Mouse (Mus musculus): Measurements from ENCODE around the gene Pbx3. TPM values are rescaled to one million over a fixed set of nuclear protein-coding genes. Genes with fewer than 3 reads are reported as not detected.

Gene Pbx3
- polyA plus RNA-seq (2017; shearing (Covaris generic)), result 6.2 TPM

DNA sequence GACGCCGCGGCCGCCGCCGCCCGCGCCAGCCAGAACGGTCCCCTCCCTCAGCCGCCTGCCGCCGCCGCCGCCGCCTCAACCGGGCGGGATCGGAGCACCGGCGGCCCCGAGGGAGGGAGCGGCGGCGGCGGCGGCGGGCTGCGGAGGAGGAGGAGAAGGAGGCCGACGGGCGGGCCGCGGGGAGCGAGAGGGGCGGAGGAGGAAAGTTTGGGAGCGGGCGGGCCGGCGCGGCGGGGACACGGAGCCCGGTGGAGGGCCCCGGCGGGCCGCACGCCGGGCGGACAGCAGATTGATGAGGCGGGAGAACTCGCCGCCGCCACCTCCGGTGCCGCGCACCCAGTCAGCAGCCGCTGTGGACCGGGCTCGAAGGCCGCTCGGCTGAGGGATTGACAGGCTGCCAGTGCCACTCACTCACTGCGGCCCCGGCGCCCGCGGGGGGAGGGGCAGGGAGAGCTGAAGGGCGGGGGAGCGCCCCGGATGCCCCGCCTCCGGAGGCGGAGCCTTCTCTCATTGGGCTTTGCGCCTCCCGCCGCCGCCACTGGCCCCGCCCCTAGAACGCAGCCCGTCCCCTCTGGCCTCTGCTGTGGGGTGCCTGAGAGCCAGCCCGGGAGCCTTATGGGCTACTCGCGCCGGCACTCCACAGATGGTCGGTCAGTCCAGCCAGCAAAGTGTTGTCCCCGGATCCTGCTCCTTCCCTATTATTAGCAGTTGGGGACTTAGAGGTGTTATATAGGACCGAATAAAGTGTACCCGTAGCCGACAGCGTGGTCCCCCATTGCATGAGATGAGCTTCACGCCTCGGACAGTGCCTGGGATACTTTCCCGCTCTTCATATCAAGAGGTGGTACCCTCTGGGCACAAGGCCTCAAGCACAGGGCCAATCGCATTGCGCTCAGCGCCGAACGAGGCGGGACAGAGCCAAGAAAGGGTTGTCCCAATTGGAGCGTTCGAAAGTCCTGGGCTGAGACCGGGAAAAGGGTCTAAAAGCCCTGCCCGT lies at the start of gene Pbx3:
Pbx3 (minus strand) TSS at position 838 of the 997 bp plus-strand sequence.

DNA sequence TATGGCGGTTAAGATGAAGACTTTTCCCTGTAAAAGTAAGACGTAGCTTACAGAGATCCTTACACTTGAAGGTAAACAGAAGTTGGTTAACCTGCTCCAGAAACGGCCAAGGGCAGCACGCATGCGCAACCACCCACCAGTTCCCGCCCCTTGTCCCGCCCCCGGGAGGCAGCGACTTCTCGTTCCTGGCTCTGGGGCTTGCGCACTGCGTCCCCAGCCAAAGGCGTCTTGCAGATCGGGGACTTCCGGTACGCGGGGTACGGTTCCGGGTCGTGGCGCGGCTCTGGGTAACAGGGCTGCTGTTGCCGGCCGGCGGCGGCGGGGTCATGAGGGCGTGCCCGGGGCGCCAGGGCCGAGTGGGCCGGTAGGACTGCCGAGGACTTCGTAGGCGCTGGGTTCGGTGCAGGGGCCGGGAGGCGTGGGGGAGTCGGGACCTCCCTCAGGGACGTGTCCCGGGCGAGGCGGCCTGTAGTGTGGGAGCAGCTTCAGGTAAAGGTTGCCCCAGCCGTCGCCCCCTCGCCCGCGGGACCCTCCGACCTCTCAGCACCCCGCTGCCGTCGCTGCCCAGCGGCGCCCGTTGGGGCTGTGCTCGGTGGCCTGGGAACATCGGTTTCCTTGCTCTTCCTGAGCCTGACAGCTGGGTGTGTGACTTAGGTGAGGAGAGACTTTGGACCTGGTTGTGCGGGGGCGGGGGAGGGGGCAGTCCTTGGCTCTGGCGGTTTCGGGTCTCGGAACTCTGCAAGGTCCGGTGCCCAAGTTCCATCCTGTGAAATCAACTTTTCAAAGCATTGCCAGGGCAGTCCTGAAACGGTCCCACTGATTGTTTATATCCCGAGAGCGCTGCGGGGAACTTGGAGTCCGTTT lies 33.9 kb upstream of the Pbx3 start, which contains the start of gene Mapkap1:
Mapkap1 (plus strand) TSS at position 171 of the 864 bp plus-strand sequence.

Other genes with a start within 250 kb of the Pbx3 start
- gene Mapkap1, start 33.6 kb upstream of the Pbx3 start, polyA plus RNA-seq (2017; shearing (Covaris generic)), result 108 TPM

Data from effector memory CD4-positive, alpha-beta T cell, adult 5 months (primary cell).